Comparison of ENCODE assay signal across 26 mouse cellular contexts in genomic region chr9:22278733-22279132, GRCm38 (mm10). TPM values are rescaled to one million over a fixed set of nuclear protein-coding genes. Genes with fewer than 3 reads are reported as not detected.
DNase-seq lines count a peak whose midpoint lies in the region; ATAC-seq lines count a peak whose summit lies in the region.
"Had no signal": no experiment of that assay in that cellular context is flagged by ENCODE, and none has a peak within 500 bp of the region (broad histone marks: within the 10 kb centered on the region; RNA-seq: fewer than 3 reads in every experiment).

No protein-coding gene starts in this region.

- H3K9ac ChIP-seq in hindbrain, embryonic 11.5 days (ENCODE audit: low read depth, low read length): no peak overlapping the region
- H3K9ac ChIP-seq in hindbrain, embryonic 16.5 days (ENCODE audit: low read depth, low read length): no peak overlapping the region
- H3K9ac ChIP-seq: heart, embryonic 12.5 days; heart, embryonic 15.5 days; hindbrain, embryonic 14.5 days had no signal

- no peaks in the 10 kb centered on the region for H3K27me3 ChIP-seq in hindbrain, embryonic 11.5 days (ENCODE audit: control insufficient read depth, insufficient read depth, low read length)
- no peaks in the 10 kb centered on the region for H3K27me3 ChIP-seq in hindbrain, embryonic 16.5 days (replicated peaks; ENCODE audit: control insufficient read depth, insufficient read depth, low read length)
- H3K27me3 ChIP-seq: CH12.LX; heart, embryonic 12.5 days; heart, embryonic 15.5 days; Patski had no signal

- no peak overlapping the region for H3K4me2 ChIP-seq in hindbrain, embryonic 11.5 days (replicated peaks; ENCODE audit: low read depth, low read length)
- no peak overlapping the region for H3K4me2 ChIP-seq in hindbrain, embryonic 16.5 days (ENCODE audit: low read length)
- H3K4me2 ChIP-seq: heart, embryonic 12.5 days; heart, embryonic 15.5 days; hindbrain, embryonic 14.5 days had no signal

- WGBS in hindbrain, embryonic 11.5 days: 96% methylated on average over 4 of the region's 4 CpGs
- 98% methylated on average over 4 of the region's 4 CpGs for WGBS in hindbrain, embryonic 16.5 days

- no peak overlapping the region for H3K27ac ChIP-seq in hindbrain, embryonic 11.5 days (ENCODE audit: low read depth, low read length)
- no peak overlapping the region for H3K27ac ChIP-seq in hindbrain, embryonic 16.5 days (ENCODE audit: low read depth, low read length)
- H3K27ac ChIP-seq: forebrain, embryonic 10.5 days; heart, embryonic 15.5 days; hindbrain, embryonic 10.5 days; hindbrain, embryonic 14.5 days had no signal

- H3K4me1 ChIP-seq in hindbrain, embryonic 11.5 days (replicated peaks; ENCODE audit: control insufficient read depth, insufficient read depth, low read length): no peaks in the 10 kb centered on the region
- H3K4me1 ChIP-seq in hindbrain, embryonic 16.5 days (ENCODE audit: control insufficient read depth, insufficient read depth, low read depth, low read length): no peaks in the 10 kb centered on the region
- H3K4me1 ChIP-seq: forebrain, embryonic 10.5 days; heart, embryonic 12.5 days; heart, embryonic 15.5 days; hindbrain, embryonic 10.5 days had no signal

- H3K9me3 ChIP-seq in hindbrain, embryonic 11.5 days (ENCODE audit: control insufficient read depth, low read length): peaks cover 41% of the 10 kb centered on the region
- H3K9me3 ChIP-seq in hindbrain, embryonic 16.5 days (ENCODE audit: control insufficient read depth, low read length): peaks cover 55% of the 10 kb centered on the region

- H3K4me3 ChIP-seq in hindbrain, embryonic 11.5 days (ENCODE audit: low read depth, low read length): no peak overlapping the region
- H3K4me3 ChIP-seq in hindbrain, embryonic 16.5 days (ENCODE audit: low read length): no peak overlapping the region
- H3K4me3 ChIP-seq: forebrain, embryonic 10.5 days; heart, embryonic 12.5 days; heart, embryonic 15.5 days; hindbrain, embryonic 10.5 days had no signal

- peaks cover 64% of the 10 kb centered on the region for H3K36me3 ChIP-seq in hindbrain, embryonic 11.5 days (ENCODE audit: control insufficient read depth, insufficient read depth, low read length)
- peaks cover 72% of the 10 kb centered on the region for H3K36me3 ChIP-seq in hindbrain, embryonic 16.5 days (ENCODE audit: control insufficient read depth, insufficient read depth, low read length)

- peak; percentile 2 for DNase-seq in embryo, embryonic 10.5 days (ENCODE audit: low spot score)
- no peak for DNase-seq in embryo, embryonic 11 days
- DNase-seq in hindbrain, embryonic 11.5 days (ENCODE audit: low spot score): peak; percentile 23
- peak; percentile 5 for DNase-seq in retina, postnatal 1 day
- no peak for DNase-seq in retina, embryonic 14.5 days (ENCODE audit: low spot score)
- peak; percentile 14 for DNase-seq in induced T-regulatory cell, adult 2 months (ENCODE audit: low read depth)
- no peak for DNase-seq in layer of hippocampus, adult 8-10 months (ENCODE audit: low spot score in 2 of 2)
- DNase-seq: adrenal gland, postnatal 10 days; adrenal gland, postnatal 36 days; cerebellum, adult 2 months; cerebellum, adult 9-11 months; cerebellum, postnatal 25 days; gastrocnemius, postnatal 10 days; gastrocnemius, postnatal 36 days; heart, postnatal 36 days; kidney, adult 2 months had no signal

- ATAC-seq in hindbrain, embryonic 11.5 days (ENCODE audit: low FRiP score): no peak
- ATAC-seq in hindbrain, embryonic 16.5 days: no peak
- ATAC-seq: forebrain, embryonic 14.5 days; intestine, embryonic 16.5 days; Patski had no signal

RNA-seq across cellular contexts. Expression of gene Zfp599, which starts 19.0 kb away (rescaled TPM):
- polyA plus RNA-seq in hindbrain, embryonic 11.5 days (2014; fragmentation: Nextera tagmentation; extraction: Ambion mirVana): 7.1 and 8.1 TPM in 2 replicates
- 7.1 and 7.4 TPM in 2 replicates for polyA plus RNA-seq in hindbrain, embryonic 16.5 days (2015; fragmentation: Nextera tagmentation; extraction: Ambion mirVana)
- total RNA-seq in layer of hippocampus, adult 8-10 months (2022): 1 to 10 TPM; 5.1 to 6.3 (median 5.3) TPM
- total RNA-seq: gastrocnemius, postnatal 36 days had no signal

RNA-seq across cellular contexts. Expression of gene Zfp810, which starts 28.7 kb away (rescaled TPM):
- 25.5 and 34.1 TPM in 2 replicates for polyA plus RNA-seq in hindbrain, embryonic 11.5 days (2014; fragmentation: Nextera tagmentation; extraction: Ambion mirVana)
- polyA plus RNA-seq in hindbrain, embryonic 16.5 days (2015; fragmentation: Nextera tagmentation; extraction: Ambion mirVana): 23.0 and 25.0 TPM in 2 replicates
- 10 to 100 TPM; 17.6 to 20.9 (median 19.9) TPM for total RNA-seq in layer of hippocampus, adult 8-10 months (2022)

RNA-seq across cellular contexts. Expression of gene Zfp809, which starts 53.2 kb away (rescaled TPM):
- polyA plus RNA-seq in hindbrain, embryonic 11.5 days (2014; fragmentation: Nextera tagmentation; extraction: Ambion mirVana): 11.9 and 13.4 TPM in 2 replicates
- polyA plus RNA-seq in hindbrain, embryonic 16.5 days (2015; fragmentation: Nextera tagmentation; extraction: Ambion mirVana): 9.3 and 10.2 TPM in 2 replicates
- total RNA-seq in layer of hippocampus, adult 8-10 months (2022): 10 to 100 TPM; 21.2 to 23.1 (median 22.5) TPM

Comparison
In these comparisons a context has a peak if more than half of its experiments do, and no peak if none do; other contexts are left out.
1. DNase-seq: peak in embryo, embryonic 10.5 days (single experiment), hindbrain, embryonic 11.5 days (single experiment), retina, postnatal 1 day (single experiment) and induced T-regulatory cell, adult 2 months (single experiment); none in embryo, embryonic 11 days (single experiment), retina, embryonic 14.5 days (single experiment) and layer of hippocampus, adult 8-10 months (0 of 2).